Mouse (Mus musculus) liver, postnatal 0 days (tissue): ENCODE results near the gene Gm28372.

Experiments
- CTCF ChIP-seq: sonication (generic); IDR thresholded peaks from 2 replicates; pipeline ENCODE4 v1.5.1; 2016; ENCODE audit warnings: antibody characterized with exemption, low read depth
- EP300 ChIP-seq: IDR thresholded peaks from 2 replicates; pipeline ENCODE4 v1.6.1; 2016; ENCODE audit warnings: antibody characterized with exemption, low read depth, mild to moderate bottlenecking

GRCm38 (mm10) chr2:130365211-130366094 lies 39.6 kb upstream of the Gm28372 start:
- TF ChIP-seq CTCF (peak; percentile 15; the same call in 1 of the 2 replicates), EP300 (no peak)
